Mouse (Mus musculus) v-Abl transformed pro-B cells (cell line): ENCODE measurements around the gene A930004D18Rik.

Experiments used
- in situ Hi-C, 2 experiments: fragments of 400-800 bp; cut with MboI; formaldehyde crosslinking; loops; one replicate each; pipeline ENCODE4 v1.15.1; 2025; ENCODE audit not compliant: unreplicated experiment in 2 of 2

Gene A930004D18Rik

GRCm38 (mm10) chr2:18041199-18041885 is 3.8 kb upstream of the A930004D18Rik start:
- in situ Hi-C loops = loop anchor here in 1 of 2 experiments (25.0 kb wide), 1 partner anchor 321 kb away; no protein-coding TSS in a partner anchor

GRCm38 (mm10) chr2:18040347-18041160 is 3.0 kb upstream of the A930004D18Rik start:
- in situ Hi-C loops = loop anchor here in 1 of 2 experiments (25.0 kb wide), 1 partner anchor 322 kb away; no protein-coding TSS in a partner anchor

GRCm38 (mm10) chr2:18039566-18040290 is 2.2 kb upstream of the A930004D18Rik start:
- in situ Hi-C loops = loop anchor here in 1 of 2 experiments (25.0 kb wide), 1 partner anchor 323 kb away; no protein-coding TSS in a partner anchor

GRCm38 (mm10) chr2:18038895-18039371 is 1.4 kb upstream of the A930004D18Rik start:
- in situ Hi-C loops = loop anchor here in 1 of 2 experiments (25.0 kb wide), 1 partner anchor 323 kb away; no protein-coding TSS in a partner anchor

GRCm38 (mm10) chr2:18038141-18038752 is 710 bp upstream of the A930004D18Rik start:
- in situ Hi-C loops = loop anchor here in 1 of 2 experiments (25.0 kb wide), 1 partner anchor 324 kb away; no protein-coding TSS in a partner anchor

- in situ Hi-C loops = loop anchor here in 1 of 2 experiments (25.0 kb wide), 1 partner anchor 328 kb away; no protein-coding TSS in a partner anchor
Observed at GRCm38 (mm10) chr2:18034371-18035250, 2.9 kb downstream of the A930004D18Rik start.

GRCm38 (mm10) chr2:18033166-18034108 is 4.1 kb downstream of the A930004D18Rik start:
- in situ Hi-C loops = loop anchor here in 1 of 2 experiments (25.0 kb wide), 1 partner anchor 329 kb away; no protein-coding TSS in a partner anchor

GRCm38 (mm10) chr2:18032538-18032895 is 5.0 kb downstream of the A930004D18Rik start:
- in situ Hi-C loops = loop anchor here in 1 of 2 experiments (25.0 kb wide), 1 partner anchor 330 kb away; no protein-coding TSS in a partner anchor

GRCm38 (mm10) chr2:18031831-18032537 is 5.6 kb downstream of the A930004D18Rik start:
- in situ Hi-C loops = loop anchor here in 1 of 2 experiments (25.0 kb wide), 1 partner anchor 330 kb away; no protein-coding TSS in a partner anchor

- in situ Hi-C loops = loop anchor here in 1 of 2 experiments (25.0 kb wide), 1 partner anchor 331 kb away; no protein-coding TSS in a partner anchor
Observed at GRCm38 (mm10) chr2:18031271-18031821, 6.2 kb downstream of the A930004D18Rik start.

GRCm38 (mm10) chr2:18030581-18030980 is 7.0 kb downstream of the A930004D18Rik start:
- in situ Hi-C loops = loop anchor here in 1 of 2 experiments (25.0 kb wide), 1 partner anchor 332 kb away; no protein-coding TSS in a partner anchor

- in situ Hi-C loops = loop anchor here (5.0 to 25.0 kb wide), 5 partner anchors 178 to 645 kb away; partner anchors contain the start of genes Bmi1 (in 1 of the 2) and Commd3 (in 1 of the 2)
Observed at GRCm38 (mm10) chr2:18029656-18030055, 7.9 kb downstream of the A930004D18Rik start.

GRCm38 (mm10) chr2:18028140-18029021 is 9.2 kb downstream of the A930004D18Rik start:
- in situ Hi-C loops = loop anchor here (5.0 to 25.0 kb wide), 5 partner anchors 179 to 646 kb away; partner anchors contain the start of genes Bmi1 (in 1 of the 2) and Commd3 (in 1 of the 2)

- in situ Hi-C loops = loop anchor here (5.0 to 25.0 kb wide), 5 partner anchors 180 to 647 kb away; partner anchors contain the start of genes Bmi1 (in 1 of the 2) and Commd3 (in 1 of the 2)
Observed at GRCm38 (mm10) chr2:18027448-18028139, 9.9 kb downstream of the A930004D18Rik start.
